Mouse (Mus musculus) heart, embryonic 14.5 days (tissue): Measurements from ENCODE around the gene Eogt. TPM values are rescaled to one million over a fixed set of nuclear protein-coding genes. Genes with fewer than 3 reads are reported as not detected.

Experiments used
- polyA plus RNA-seq: library from polyadenylated mRNA; unstranded; fragments of >200 nt; fragmentation: Nextera tagmentation; extraction: Ambion mirVana; gene quantifications from 2 replicates; pipeline ENCODE4 v1.2.1, GENCODE M21; 2014

The Eogt gene
- polyA plus RNA-seq, 1 experiment from 2014 or later: 14.6 TPM

Other genes with a start within 250 kb of the Eogt start
- not detected in 2 replicates for gene Fam19a4, start 88.8 kb downstream of the Eogt start, polyA plus RNA-seq
- gene Tmf1, start 29.9 kb upstream of the Eogt start, polyA plus RNA-seq: 22.7 and 25.1 TPM in 2 replicates
- gene Uba3, start 56.5 kb upstream of the Eogt start, polyA plus RNA-seq: 74.4 and 76.3 TPM in 2 replicates
- gene Arl6ip5, start 61.5 kb upstream of the Eogt start, polyA plus RNA-seq: 57.9 and 65.1 TPM in 2 replicates
- gene Lmod3, start 103.6 kb upstream of the Eogt start, polyA plus RNA-seq: 21.7 and 23.0 TPM in 2 replicates